Mouse (Mus musculus): ENCODE results near the gene Trak1. TPM values are rescaled to one million over a fixed set of nuclear protein-coding genes. Genes with fewer than 3 reads are reported as not detected.

Trak1 gene
- polyA plus RNA-seq, 1 experiment from 2014 or later, result 5.1 TPM

GRCm38 (mm10) chr9:121279216-121279615 lies 18.1 kb upstream of the Trak1 start:
- 86% methylated on average over 5 of the region's 5 CpGs for WGBS (ENCODE audit: insufficient replicate concordance)
- no peak overlapping the region for H3K4me2 ChIP-seq (ENCODE audit: low read depth, low read length)

GRCm38 (mm10) chr9:121281891-121282290 lies 15.4 kb upstream of the Trak1 start:
- TF ChIP-seq EP300 (IDR thresholded peaks at IDR 0.05; ENCODE audit: low read depth), result no peak
- TF ChIP-seq CTCF (IDR thresholded peaks at IDR 0.05; ENCODE audit: low read depth), result no peak
- no peak for ATAC-seq
- Histone ChIP-seq H3K9ac (replicated peaks) (no peak overlapping the region), H3K4me3 (ENCODE audit: low read depth, low read length) (no peak overlapping the region), H3K4me1 (ENCODE audit: insufficient read depth) (peaks cover 17% of the 10 kb centered on the region), H3K9me3 (ENCODE audit: low read length) (no peaks in the 10 kb centered on the region), H3K4me2 (ENCODE audit: low read depth, low read length) (no peak overlapping the region), H3K36me3 (replicated peaks; ENCODE audit: insufficient read depth, low read length) (no peaks in the 10 kb centered on the region), H3K27ac (ENCODE audit: low read depth) (no peak overlapping the region), H3K27me3 (ENCODE audit: insufficient read depth, low read length) (no peaks in the 10 kb centered on the region)
- WGBS (ENCODE audit: insufficient replicate concordance), result 77% methylated on average over 6 of the region's 6 CpGs
- DNase-seq, result no peak

More at GRCm38 (mm10) chr9:121279216-121279615, 18.1 kb upstream of the Trak1 start:
- H3K36me3 ChIP-seq (replicated peaks; ENCODE audit: insufficient read depth, low read length), result no peaks in the 10 kb centered on the region
- DNase-seq (no peak), ATAC-seq (no peak)
- H3K4me3 ChIP-seq (ENCODE audit: low read depth, low read length), result no peak overlapping the region
- no peak overlapping the region for H3K9ac ChIP-seq (replicated peaks)
- no peaks in the 10 kb centered on the region for H3K9me3 ChIP-seq (ENCODE audit: low read length)
- H3K4me1 ChIP-seq (ENCODE audit: insufficient read depth), result peaks cover 11% of the 10 kb centered on the region
- no peaks in the 10 kb centered on the region for H3K27me3 ChIP-seq (ENCODE audit: insufficient read depth, low read length)
- no peak overlapping the region for H3K27ac ChIP-seq (ENCODE audit: low read depth)
- no peak for TF ChIP-seq CTCF (IDR thresholded peaks at IDR 0.05; ENCODE audit: low read depth)
- no peak for TF ChIP-seq EP300 (IDR thresholded peaks at IDR 0.05; ENCODE audit: low read depth)

- Histone ChIP-seq H3K9me3 (ENCODE audit: low read length) (no peaks in the 10 kb centered on the region), H3K27me3 (ENCODE audit: insufficient read depth, low read length) (no peaks in the 10 kb centered on the region), H3K36me3 (replicated peaks; ENCODE audit: insufficient read depth, low read length) (no peaks in the 10 kb centered on the region), H3K27ac (ENCODE audit: low read depth) (no peak overlapping the region), H3K9ac (replicated peaks) (no peak overlapping the region), H3K4me3 (ENCODE audit: low read depth, low read length) (no peak overlapping the region), H3K4me1 (ENCODE audit: insufficient read depth) (peaks cover 8% of the 10 kb centered on the region; the same call in 1 of the 2 replicates), H3K4me2 (ENCODE audit: low read depth, low read length) (no peak overlapping the region)
- DNase-seq (no peak), ATAC-seq (no peak)
- WGBS (ENCODE audit: insufficient replicate concordance), result 96% methylated on average over 6 of the region's 6 CpGs
- no peak for TF ChIP-seq EP300 (IDR thresholded peaks at IDR 0.05; ENCODE audit: low read depth)
- peak; percentile 59 for TF ChIP-seq CTCF (IDR thresholded peaks at IDR 0.05; ENCODE audit: low read depth)
Observed at GRCm38 (mm10) chr9:121283620-121284185, 13.6 kb upstream of the Trak1 start.

- H3K4me1 ChIP-seq (ENCODE audit: insufficient read depth), result peaks cover 8% of the 10 kb centered on the region; the same call in 1 of the 2 replicates
- TF ChIP-seq EP300 (IDR thresholded peaks at IDR 0.05; ENCODE audit: low read depth) (no peak), CTCF (IDR thresholded peaks at IDR 0.05; ENCODE audit: low read depth) (peak; percentile 75)
- no peak overlapping the region for H3K4me3 ChIP-seq (ENCODE audit: low read depth, low read length)
- H3K27me3 ChIP-seq (ENCODE audit: insufficient read depth, low read length), result no peaks in the 10 kb centered on the region
- 72% methylated on average over 3 of the region's 3 CpGs for WGBS (ENCODE audit: insufficient replicate concordance)
- no peak overlapping the region for H3K4me2 ChIP-seq (ENCODE audit: low read depth, low read length)
- no peaks in the 10 kb centered on the region for H3K9me3 ChIP-seq (ENCODE audit: low read length)
- H3K27ac ChIP-seq (ENCODE audit: low read depth), result no peak overlapping the region
- no peak for ATAC-seq
- peak; percentile 63 for DNase-seq
- H3K36me3 ChIP-seq (replicated peaks; ENCODE audit: insufficient read depth, low read length), result no peaks in the 10 kb centered on the region
- no peak overlapping the region for H3K9ac ChIP-seq (replicated peaks)
Observed at GRCm38 (mm10) chr9:121284422-121284821, 12.9 kb upstream of the Trak1 start.

- Histone ChIP-seq H3K27me3 (ENCODE audit: insufficient read depth, low read length) (no peaks in the 10 kb centered on the region), H3K9ac (replicated peaks) (peak overlapping the region; percentile 39), H3K36me3 (replicated peaks; ENCODE audit: insufficient read depth, low read length) (no peaks in the 10 kb centered on the region), H3K9me3 (ENCODE audit: low read length) (peaks cover 4% of the 10 kb centered on the region; the same call in 1 of the 2 replicates), H3K4me2 (ENCODE audit: low read depth, low read length) (peak overlapping the region; percentile 70), H3K27ac (ENCODE audit: low read depth) (no peak overlapping the region), H3K4me3 (ENCODE audit: low read depth, low read length) (peak overlapping the region; percentile 40), H3K4me1 (ENCODE audit: insufficient read depth) (peaks cover 8% of the 10 kb centered on the region; the same call in 1 of the 2 replicates)
- WGBS (ENCODE audit: insufficient replicate concordance), result 29% methylated on average over 29 of the region's 29 CpGs
- peak; percentile 83 for ATAC-seq
- TF ChIP-seq CTCF (IDR thresholded peaks at IDR 0.05; ENCODE audit: low read depth) (no peak), EP300 (IDR thresholded peaks at IDR 0.05; ENCODE audit: low read depth) (no peak)
- DNase-seq, result peak; percentile 79
Observed at GRCm38 (mm10) chr9:121285341-121286324, 11.7 kb upstream of the Trak1 start.

GRCm38 (mm10) chr9:121286325-121286901 lies 10.9 kb upstream of the Trak1 start:
- ATAC-seq (peak; percentile 68), DNase-seq (no peak)
- H3K4me3 ChIP-seq (ENCODE audit: low read depth, low read length), result peak overlapping the region; percentile 40
- H3K4me1 ChIP-seq (ENCODE audit: insufficient read depth), result peaks cover 8% of the 10 kb centered on the region; the same call in 1 of the 2 replicates
- WGBS (ENCODE audit: insufficient replicate concordance), result 43% methylated on average over 3 of the region's 3 CpGs
- peak overlapping the region; percentile 39 for H3K9ac ChIP-seq (replicated peaks)
- H3K36me3 ChIP-seq (replicated peaks; ENCODE audit: insufficient read depth, low read length), result no peaks in the 10 kb centered on the region
- H3K27me3 ChIP-seq (ENCODE audit: insufficient read depth, low read length), result no peaks in the 10 kb centered on the region
- H3K9me3 ChIP-seq (ENCODE audit: low read length), result peaks cover 4% of the 10 kb centered on the region; the same call in 1 of the 2 replicates
- no peak for TF ChIP-seq CTCF (IDR thresholded peaks at IDR 0.05; ENCODE audit: low read depth)
- no peak; the same call in 1 of the 2 replicates for TF ChIP-seq EP300 (IDR thresholded peaks at IDR 0.05; ENCODE audit: low read depth)
- H3K27ac ChIP-seq (ENCODE audit: low read depth), result peak overlapping the region; percentile 31; the same call in 1 of the 2 replicates
- H3K4me2 ChIP-seq (ENCODE audit: low read depth, low read length), result peak overlapping the region; percentile 70

Data from liver, postnatal 0 days (tissue).